Mouse (Mus musculus) kidney, adult 8-10 months (tissue): Measurements from ENCODE around the gene Sf3a1.
A peak's percentile ranks its signal among the peaks of the same experiment; 100 is the strongest.

Experiments
- DNase-seq, 2 experiments: peaks; one replicate each; pipeline ENCODE4 v3.0.0; 2022

Sf3a1 gene

GRCm38 (mm10) chr11:4219317-4219751 is 59.2 kb downstream of the Sf3a1 start:
- DNase-seq = peak; percentile 88 to 92

GRCm38 (mm10) chr11:4219908-4220307 is 59.8 kb downstream of the Sf3a1 start:
- DNase-seq = no peak

DNA sequence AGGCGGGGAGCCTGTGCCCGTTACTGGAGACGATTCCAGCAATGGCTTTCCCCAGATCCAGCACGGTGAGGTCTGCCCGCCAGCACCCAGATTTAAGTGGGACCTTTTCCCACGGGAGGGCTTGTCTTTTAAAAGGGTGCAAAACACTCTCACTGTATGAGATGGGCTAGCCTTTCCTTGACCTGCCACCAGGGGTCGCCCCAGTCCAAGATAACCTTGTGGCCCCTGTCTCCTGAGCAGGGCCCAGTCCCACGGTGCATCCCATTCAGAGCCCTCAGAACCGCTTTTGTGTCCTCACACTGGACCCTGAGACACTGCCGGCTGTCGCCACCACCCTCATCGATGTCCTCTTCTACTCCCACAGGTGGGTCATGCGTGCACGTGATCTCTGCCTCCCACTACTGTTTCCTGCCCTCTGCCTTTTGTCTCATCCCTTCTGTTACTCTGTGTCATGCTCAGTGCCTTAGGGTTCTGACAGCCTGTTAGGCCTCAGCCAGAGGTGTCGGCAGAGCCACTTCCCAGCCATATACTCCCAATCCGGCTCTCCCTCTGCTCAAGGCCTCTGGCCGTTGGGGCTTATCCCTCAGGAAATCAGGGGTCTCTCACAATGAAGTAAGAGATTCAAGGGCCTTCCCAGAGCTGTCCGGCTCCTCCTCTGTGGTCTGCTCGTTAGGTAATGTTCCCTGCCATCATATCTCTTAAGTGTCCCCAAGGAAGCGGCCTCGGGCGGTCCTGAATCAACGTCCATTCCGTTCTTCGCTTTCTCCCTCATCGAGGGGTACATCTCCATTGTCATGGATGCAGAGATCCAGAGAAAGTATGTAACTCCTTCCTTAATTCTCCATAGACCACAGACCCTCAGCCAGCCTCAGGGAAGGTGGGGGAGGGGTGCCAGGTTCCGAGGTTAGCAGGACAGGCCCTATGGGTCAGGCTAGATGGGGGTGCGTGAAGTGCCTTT is 60.6 kb downstream of the Sf3a1 start:
- peak; percentile 60 to 85 for DNase-seq

- no peak for DNase-seq
Measured at GRCm38 (mm10) chr11:4222046-4222950, 62.1 kb downstream of the Sf3a1 start.

GRCm38 (mm10) chr11:4223393-4224188 is 63.4 kb downstream of the Sf3a1 start:
- no peak for DNase-seq

DNA sequence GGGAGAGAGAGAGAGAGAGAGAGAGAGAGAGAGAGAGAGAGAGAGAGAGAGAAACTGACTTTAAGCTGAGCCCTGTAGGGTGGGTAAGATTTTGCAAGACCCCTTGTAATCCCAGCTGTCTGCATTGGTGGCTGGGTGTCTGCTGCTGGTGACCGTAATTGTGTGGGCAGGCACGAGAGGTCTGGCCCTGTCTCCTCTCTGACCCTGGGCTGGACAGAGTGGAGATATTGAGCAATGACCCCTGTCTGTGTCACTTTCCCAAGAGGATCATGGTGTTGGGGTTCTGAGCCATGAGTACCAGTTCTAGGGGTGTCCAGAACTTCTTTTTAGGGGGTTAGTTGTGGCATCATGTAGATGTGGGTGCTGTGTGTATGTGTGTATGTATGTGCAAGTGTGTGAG is 64.1 kb downstream of the Sf3a1 start:
- no peak for DNase-seq

DNA sequence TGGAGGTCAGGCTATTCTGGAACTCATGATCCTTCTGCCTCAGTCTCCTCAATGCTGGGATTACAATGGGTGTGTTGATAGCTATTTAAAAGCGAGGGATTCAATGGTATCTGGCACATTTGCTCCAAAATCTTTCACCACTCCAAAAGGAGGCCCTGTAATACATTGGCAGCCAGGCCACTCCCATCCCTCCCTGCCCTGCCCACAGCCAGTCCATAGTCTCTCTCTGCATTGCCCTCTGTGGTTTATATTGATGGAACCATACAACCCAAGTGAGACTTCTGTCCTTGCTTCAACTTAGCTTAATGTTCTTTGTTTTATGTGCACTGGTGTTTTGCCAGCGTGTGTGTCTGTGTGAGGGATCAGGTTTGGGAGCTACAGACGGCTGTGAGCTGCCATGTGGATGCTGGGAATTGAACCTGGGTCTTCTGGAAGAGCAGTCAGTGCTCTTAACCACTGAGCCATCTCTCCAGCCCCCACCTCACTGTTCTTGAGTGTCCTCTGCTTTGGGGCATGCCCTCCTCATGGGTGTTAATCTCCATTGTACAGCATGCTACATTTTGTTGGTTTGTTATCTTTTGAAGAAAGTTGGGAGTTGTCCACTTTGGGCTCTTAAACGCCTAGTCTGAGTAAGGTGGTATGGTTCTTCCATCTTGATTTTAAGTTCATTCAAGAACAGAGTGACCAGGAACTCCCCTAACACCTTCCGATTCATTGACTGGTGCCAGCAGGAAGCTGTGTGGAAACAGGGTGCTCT is 66.6 kb downstream of the Sf3a1 start:
- DNase-seq = no peak

DNA sequence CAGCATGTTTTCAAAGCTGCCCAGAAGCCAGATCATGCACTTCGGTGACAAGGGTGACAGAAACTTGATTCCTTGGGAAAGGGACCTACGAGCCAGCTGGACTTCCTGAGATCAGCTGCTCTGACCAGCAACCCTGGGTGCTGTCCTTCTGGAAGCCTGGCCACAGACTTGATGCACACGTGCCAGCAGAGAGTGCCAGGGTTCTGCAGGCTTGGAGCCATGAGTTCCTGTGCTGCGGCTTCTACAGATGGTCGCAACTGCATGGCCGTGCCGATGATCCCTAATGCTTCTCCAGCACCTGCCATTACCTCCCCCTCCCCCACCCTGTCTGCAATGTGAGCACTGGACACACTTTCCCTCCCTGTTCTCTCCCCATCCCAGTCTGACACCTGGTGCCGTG is 68.3 kb downstream of the Sf3a1 start:
- DNase-seq = no peak

GRCm38 (mm10) chr11:4229841-4230240 is 69.7 kb downstream of the Sf3a1 start:
- no peak for DNase-seq

GRCm38 (mm10) chr11:4231435-4231834 is 71.3 kb downstream of the Sf3a1 start:
- no peak for DNase-seq
